Mouse (Mus musculus) layer of hippocampus, adult 2 months (tissue): Measurements from ENCODE around the gene Olfr704. TPM values are rescaled to one million over a fixed set of nuclear protein-coding genes. Genes with fewer than 3 reads are reported as not detected.
"Not testable (repeated sequence)": the region's sequence is repeated elsewhere in the genome, so short reads cannot be mapped to it uniquely, and the experiment has no call there.

ENCODE experiments used
- DNase-seq, 2 experiments: peaks; one replicate each; pipeline ENCODE4 v3.0.0; 2022; ENCODE audit warnings: low spot score in 2 of 2
- H3K27ac ChIP-seq: fragments of 200-600 bp; 2 replicates; pipeline ENCODE4 v1.8.1; 2022
- H3K4me3 ChIP-seq: fragments of 200-600 bp; 2 replicates; pipeline ENCODE4 v1.8.1; 2022; ENCODE audit warnings: mild to moderate bottlenecking
- CTCF ChIP-seq: fragments of 200-600 bp; conservative IDR thresholded peaks from 2 replicates; pipeline ENCODE4 v1.8.1; 2022; ENCODE audit warnings: antibody characterized with exemption, mild to moderate bottlenecking, moderate library complexity
- long read RNA-seq, 2 experiments: library from polyadenylated mRNA; stranded (forward); transcript quantifications; one replicate each; pipeline ENCODE4 v2.0.0; 2021; ENCODE audit warnings: borderline mapping rate in 2 of 2
- total RNA-seq, 2 experiments: library from RNA; stranded (reverse); gene quantifications; 2 replicates each; pipeline ENCODE4 v1.2.3; 2021

Olfr704 gene
- total RNA-seq: not detected
- long read RNA-seq, experiment 1: 0 reads
- long read RNA-seq, experiment 2: 0 reads

GRCm38 (mm10) chr7:106862885-106863284, at the start of gene Olfr704:
Gene Olfr704, plus strand, starts transcription at chr7:106863185.
- no peak for DNase-seq
- Histone ChIP-seq H3K4me3 (no peak within 1 kb of the TSS), H3K27ac (no peak within 1 kb of the TSS)
- no peak for TF ChIP-seq CTCF

GRCm38 (mm10) chr7:106813829-106814228, 49.2 kb upstream of the Olfr704 start, which contains the start of gene Olfr701:
Gene Olfr701, plus strand, starts transcription at chr7:106814129.
- Histone ChIP-seq H3K4me3 (no peak within 1 kb of the TSS), H3K27ac (no peak within 1 kb of the TSS)
- TF ChIP-seq CTCF: no peak
- DNase-seq: no peak

- no peak for DNase-seq
- H3K4me3 ChIP-seq: no peak overlapping the region
- H3K27ac ChIP-seq: no peak overlapping the region
- peak; percentile 65 for TF ChIP-seq CTCF
Measured at GRCm38 (mm10) chr7:106815775-106816174, 47.2 kb upstream of the Olfr704 start.

GRCm38 (mm10) chr7:106818414-106818813, 44.6 kb upstream of the Olfr704 start:
- DNase-seq: no peak
- no peak overlapping the region for H3K4me3 ChIP-seq
- no peak for TF ChIP-seq CTCF

GRCm38 (mm10) chr7:106833793-106834192, 29.2 kb upstream of the Olfr704 start, which contains the start of gene Olfr702:
Gene Olfr702, minus strand, starts transcription at chr7:106833893.
- DNase-seq: no peak
- no peak within 1 kb of the TSS for H3K4me3 ChIP-seq
- H3K27ac ChIP-seq: no peak within 1 kb of the TSS
- no peak for TF ChIP-seq CTCF

More at GRCm38 (mm10) chr7:106818414-106818813, 44.6 kb upstream of the Olfr704 start:
- H3K27ac ChIP-seq: no peak overlapping the region

GRCm38 (mm10) chr7:106843060-106843459, 19.9 kb upstream of the Olfr704 start, which contains the start of gene Olfr703:
Gene Olfr703, plus strand, starts transcription at chr7:106843360.
- no peak within 1 kb of the TSS for H3K4me3 ChIP-seq
- TF ChIP-seq CTCF: no peak
- no peak for DNase-seq
- no peak within 1 kb of the TSS for H3K27ac ChIP-seq

GRCm38 (mm10) chr7:106876791-106877190, 13.8 kb downstream of the Olfr704 start, which contains the start of gene Olfr705:
Gene Olfr705, minus strand, starts transcription at chr7:106876891.
- no peak for DNase-seq
- no peak within 1 kb of the TSS for H3K27ac ChIP-seq
- TF ChIP-seq CTCF: no peak
- no peak within 1 kb of the TSS for H3K4me3 ChIP-seq

GRCm38 (mm10) chr7:106888062-106888461, 25.1 kb downstream of the Olfr704 start, which contains the start of gene Olfr706:
Gene Olfr706, minus strand, starts transcription at chr7:106888162.
- Histone ChIP-seq H3K4me3 (no peak within 1 kb of the TSS), H3K27ac (no peak within 1 kb of the TSS)
- no peak for TF ChIP-seq CTCF
- DNase-seq: no peak

- H3K27ac ChIP-seq, DNase-seq, H3K4me3 ChIP-seq: not testable (repeated sequence)
Measured at GRCm38 (mm10) chr7:106901141-106901540, 38.2 kb downstream of the Olfr704 start, which contains the start of gene Olfr707. Gene Olfr707, minus strand, starts transcription at chr7:106901241.

GRCm38 (mm10) chr7:106907676-106908075, 44.7 kb downstream of the Olfr704 start, which contains the start of gene Olfr1532-ps1:
Gene Olfr1532-ps1, plus strand, starts transcription at chr7:106908001.
- TF ChIP-seq CTCF: no peak
- no peak within 1 kb of the TSS for H3K27ac ChIP-seq
- DNase-seq: no peak
- H3K4me3 ChIP-seq: no peak within 1 kb of the TSS

Other genes starting within 250 kb of the Olfr704 start
- gene Olfr693, start 182.6 kb upstream of the Olfr704 start, total RNA-seq: not detected
- gene Olfr694, start 171.4 kb upstream of the Olfr704 start, total RNA-seq: not detected
- gene Olfr695, start 146.8 kb upstream of the Olfr704 start, total RNA-seq: not detected
- gene Olfr697, start 120.7 kb upstream of the Olfr704 start, total RNA-seq: not detected
- gene Olfr698, start 107.8 kb upstream of the Olfr704 start, total RNA-seq: not detected
- not detected for gene Olfr699, start 70.0 kb upstream of the Olfr704 start, total RNA-seq
- gene Olfr700, start 54.4 kb upstream of the Olfr704 start, total RNA-seq: not detected
- not detected for gene Olfr701, start 49.1 kb upstream of the Olfr704 start, total RNA-seq
- not detected for gene Olfr702, start 29.3 kb upstream of the Olfr704 start, total RNA-seq
- gene Olfr703, start 19.8 kb upstream of the Olfr704 start, total RNA-seq: not detected
- not detected for gene Olfr705, start 13.7 kb downstream of the Olfr704 start, total RNA-seq
- gene Olfr706, start 25.0 kb downstream of the Olfr704 start, total RNA-seq: not detected
- not detected for gene Olfr707, start 38.1 kb downstream of the Olfr704 start, total RNA-seq
- not detected for gene Olfr1532-ps1, start 44.8 kb downstream of the Olfr704 start, total RNA-seq
- gene Olfr709-ps1, start 69.0 kb downstream of the Olfr704 start, total RNA-seq: not detected
- gene Olfr710, start 85.1 kb downstream of the Olfr704 start, total RNA-seq: not detected
- under 1 TPM in 1 of 2 experiments, not detected in 1; 0.08 TPM for gene Olfr6, start 100.8 kb downstream of the Olfr704 start, total RNA-seq
- gene Olfr711, start 112.3 kb downstream of the Olfr704 start, total RNA-seq: not detected
- gene Olfr2, start 142.9 kb downstream of the Olfr704 start, total RNA-seq: not detected
- not detected for gene Olfr713, start 168.0 kb downstream of the Olfr704 start, total RNA-seq
- gene Olfr714, start 207.8 kb downstream of the Olfr704 start, total RNA-seq: not detected
- gene Olfr17, start 230.0 kb downstream of the Olfr704 start, total RNA-seq: not detected
- not detected for gene Olfr715b, start 247.2 kb downstream of the Olfr704 start, total RNA-seq